Mouse (Mus musculus): ENCODE data around the gene Gm6525. TPM values are rescaled to one million over a fixed set of nuclear protein-coding genes. Genes with fewer than 3 reads are reported as not detected.

Gm6525 gene
- polyA plus RNA-seq, 1 experiment from 2014 or later: not detected

DNA sequence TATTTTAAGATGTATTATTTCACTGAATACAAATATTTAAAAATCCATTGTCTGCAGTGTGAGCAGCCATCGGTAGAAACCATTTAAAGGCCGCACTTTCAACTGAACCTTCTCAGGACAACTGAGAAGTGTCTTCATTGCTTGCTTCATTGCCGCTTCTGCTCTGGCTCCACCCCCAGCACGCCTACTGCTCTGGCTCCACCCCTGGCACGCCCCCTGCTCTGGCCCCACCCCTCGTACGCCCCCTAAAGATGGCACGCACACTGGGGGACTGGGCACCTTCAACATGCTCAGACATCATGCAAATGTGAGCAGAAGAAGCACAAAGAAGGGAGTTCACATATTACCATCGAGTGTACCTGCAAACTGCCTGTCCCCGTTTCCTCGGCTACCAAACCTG lies 1.5 kb upstream of the Gm6525 start:
- Histone ChIP-seq H3K27ac (no peak overlapping the region), H3K36me3 (no peaks in the 10 kb centered on the region), H3K4me1 (replicated peaks) (no peaks in the 10 kb centered on the region), H3K4me2 (no peak overlapping the region), H3K4me3 (replicated peaks) (no peak overlapping the region), H3K27me3 (no peaks in the 10 kb centered on the region), H3K9me3 (replicated peaks) (no peaks in the 10 kb centered on the region), H3K9ac (no peak overlapping the region)
- WGBS (ENCODE audit: insufficient replicate concordance): 27% methylated on average over 11 of the region's 11 CpGs
- DNase-seq: peak; percentile 15
- ATAC-seq (ENCODE audit: low read depth): no peak

DNA sequence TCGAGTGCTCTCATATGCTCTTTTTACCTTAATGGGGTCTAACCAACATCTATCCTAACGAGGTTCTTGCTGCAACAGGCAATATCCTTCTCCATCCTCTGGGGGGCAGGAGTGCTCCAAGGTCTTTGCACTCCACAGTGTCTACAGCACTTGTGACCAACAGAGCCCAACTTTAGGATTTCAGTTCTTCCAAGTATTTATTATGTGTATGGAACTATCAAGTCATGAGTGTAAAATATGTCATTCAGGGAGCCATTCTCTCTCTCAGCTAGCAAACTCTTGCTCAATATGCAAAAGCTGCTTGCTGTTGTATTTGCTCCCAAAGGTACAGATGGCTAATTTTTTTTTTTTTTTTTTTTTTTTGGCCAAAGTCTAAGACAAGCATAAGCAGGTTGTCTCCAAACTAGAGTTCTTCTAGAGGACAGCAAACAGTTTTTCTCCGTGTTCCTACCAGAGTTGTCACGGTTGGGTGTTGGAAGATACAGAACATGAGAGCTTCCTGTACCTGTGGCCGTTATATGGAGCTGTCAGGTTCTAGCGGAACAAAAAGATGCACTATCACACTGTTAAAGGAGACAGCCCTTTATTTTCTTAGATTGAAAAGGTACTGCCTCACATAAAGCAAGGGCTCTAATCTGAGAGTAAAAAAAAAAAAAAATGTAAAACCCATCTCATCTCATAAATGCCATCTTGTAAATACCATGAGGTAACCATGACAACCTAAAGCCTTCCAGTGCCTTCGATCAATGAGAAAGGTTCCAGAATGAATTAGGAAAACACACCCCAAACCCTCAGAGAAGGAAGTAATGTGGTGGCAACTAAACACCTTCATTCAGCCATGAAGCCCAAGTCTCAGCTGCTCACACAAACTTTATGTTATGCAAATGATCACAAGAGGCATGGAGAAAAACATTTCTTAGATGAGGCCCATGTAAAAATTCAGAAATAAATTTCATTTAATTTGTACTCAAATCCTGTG lies 1.7 kb downstream of the Gm6525 start:
- H3K4me2 ChIP-seq: no peak overlapping the region
- H3K27me3 ChIP-seq: no peaks in the 10 kb centered on the region
- H3K36me3 ChIP-seq: no peaks in the 10 kb centered on the region
- DNase-seq (peak; percentile 40), ATAC-seq (ENCODE audit: low read depth) (no peak)
- H3K4me1 ChIP-seq (replicated peaks): no peaks in the 10 kb centered on the region
- H3K4me3 ChIP-seq (replicated peaks): no peak overlapping the region
- 49% methylated on average over 7 of the region's 7 CpGs for WGBS (ENCODE audit: insufficient replicate concordance)
- H3K9ac ChIP-seq: no peak overlapping the region
- H3K27ac ChIP-seq: no peak overlapping the region
- H3K9me3 ChIP-seq (replicated peaks): no peaks in the 10 kb centered on the region

DNA sequence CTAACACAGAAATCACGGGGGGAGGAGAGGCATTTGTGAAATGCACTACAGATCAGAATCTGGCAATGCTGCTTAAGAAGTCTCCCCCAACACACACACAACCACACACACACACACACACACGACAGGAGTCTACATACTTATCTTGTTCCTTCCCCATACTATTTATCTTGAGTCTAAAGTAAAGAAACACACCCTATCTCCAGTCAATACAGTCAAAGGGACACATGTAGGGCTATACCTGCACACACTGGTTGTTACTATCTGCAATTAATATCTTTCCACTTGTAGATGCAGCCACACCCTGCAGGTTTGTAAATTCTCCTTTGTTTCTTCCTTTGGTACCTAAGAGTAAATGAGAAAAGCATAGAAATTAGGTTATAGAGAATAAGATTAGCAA lies 3.9 kb downstream of the Gm6525 start:
- no peak for ATAC-seq (ENCODE audit: low read depth)
- H3K27me3 ChIP-seq: no peaks in the 10 kb centered on the region
- H3K27ac ChIP-seq: no peak overlapping the region
- H3K9me3 ChIP-seq (replicated peaks): no peaks in the 10 kb centered on the region
- no peaks in the 10 kb centered on the region for H3K4me1 ChIP-seq (replicated peaks)
- H3K36me3 ChIP-seq: no peaks in the 10 kb centered on the region
- 36% methylated on average over 2 of the region's 2 CpGs for WGBS (ENCODE audit: insufficient replicate concordance)
- DNase-seq: no peak
- H3K4me2 ChIP-seq: no peak overlapping the region
- H3K9ac ChIP-seq: no peak overlapping the region
- no peak overlapping the region for H3K4me3 ChIP-seq (replicated peaks)

DNA sequence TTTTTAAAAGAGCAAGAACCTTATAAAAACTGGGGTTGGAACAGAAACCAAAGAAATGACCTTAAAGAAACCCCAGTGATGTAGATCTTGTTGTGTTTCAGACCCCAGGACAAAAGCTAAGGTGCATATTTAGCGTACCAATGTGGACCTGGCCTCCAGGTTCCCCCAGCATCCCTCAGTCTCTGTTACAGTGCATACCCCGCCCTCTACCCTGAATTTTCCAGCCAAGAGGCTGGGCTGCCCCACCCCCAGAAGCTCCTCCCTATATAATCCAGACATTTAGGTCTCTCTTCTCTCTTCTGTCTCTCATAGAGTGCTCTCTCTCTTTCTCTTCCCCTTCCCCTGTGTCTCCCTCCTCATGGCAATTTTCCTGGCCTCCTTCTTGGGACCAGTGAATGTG lies 6.4 kb downstream of the Gm6525 start:
- no peaks in the 10 kb centered on the region for H3K4me1 ChIP-seq (replicated peaks)
- no peaks in the 10 kb centered on the region for H3K9me3 ChIP-seq (replicated peaks)
- no peak overlapping the region for H3K9ac ChIP-seq
- H3K27me3 ChIP-seq: no peaks in the 10 kb centered on the region
- H3K27ac ChIP-seq: no peak overlapping the region
- DNase-seq (no peak), ATAC-seq (ENCODE audit: low read depth) (no peak)
- 58% methylated on average over 2 of the region's 2 CpGs for WGBS (ENCODE audit: insufficient replicate concordance)
- no peak overlapping the region for H3K4me3 ChIP-seq (replicated peaks)
- no peaks in the 10 kb centered on the region for H3K36me3 ChIP-seq
- H3K4me2 ChIP-seq: no peak overlapping the region

DNA sequence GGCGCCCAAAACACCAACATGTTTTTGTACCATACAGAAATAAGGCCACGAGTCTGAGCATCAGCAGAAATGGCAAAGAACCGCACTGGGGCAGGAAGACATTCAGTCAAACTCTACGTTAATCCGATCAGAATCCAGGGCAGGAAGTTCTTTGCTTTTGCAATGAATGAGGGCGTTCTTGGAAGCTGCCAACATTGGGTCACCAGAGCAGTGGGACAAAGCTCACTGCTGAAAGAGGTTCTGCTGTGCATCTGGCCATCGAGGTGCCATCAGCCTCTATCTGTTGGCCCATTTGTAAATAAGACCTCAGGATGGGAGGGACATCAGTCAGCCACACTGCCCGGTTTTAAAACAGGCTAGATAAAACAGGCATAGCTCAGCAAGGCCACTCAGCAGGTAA lies 7.2 kb downstream of the Gm6525 start:
- DNase-seq (no peak), ATAC-seq (ENCODE audit: low read depth) (no peak)
- H3K4me3 ChIP-seq (replicated peaks): no peak overlapping the region
- no peaks in the 10 kb centered on the region for H3K27me3 ChIP-seq
- H3K27ac ChIP-seq: no peak overlapping the region
- H3K9me3 ChIP-seq (replicated peaks): no peaks in the 10 kb centered on the region
- H3K36me3 ChIP-seq: no peaks in the 10 kb centered on the region
- H3K4me1 ChIP-seq (replicated peaks): no peaks in the 10 kb centered on the region
- no peak overlapping the region for H3K4me2 ChIP-seq
- H3K9ac ChIP-seq: no peak overlapping the region
- 42% methylated on average over 8 of the region's 8 CpGs for WGBS (ENCODE audit: insufficient replicate concordance)

DNA sequence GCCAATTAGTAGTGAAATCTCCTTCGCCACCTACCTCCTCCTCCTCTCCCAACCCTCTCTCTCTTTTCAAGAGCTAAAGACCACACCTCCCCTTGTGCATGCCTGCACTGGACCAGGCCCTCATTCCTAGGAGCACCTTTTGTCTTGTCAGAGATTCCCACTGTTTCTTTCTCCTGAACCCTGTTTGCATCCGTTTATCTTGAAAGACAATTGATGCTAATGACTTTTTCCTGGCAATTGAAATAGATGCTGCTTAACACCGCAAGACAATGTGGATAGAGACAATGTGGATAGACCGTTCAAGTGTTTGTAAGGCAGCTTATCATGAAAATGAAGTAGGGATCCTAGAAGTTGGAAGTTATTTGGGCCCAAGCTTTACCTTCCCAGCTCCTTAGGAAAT lies 7.8 kb downstream of the Gm6525 start:
- no peak overlapping the region for H3K4me3 ChIP-seq (replicated peaks)
- no peaks in the 10 kb centered on the region for H3K27me3 ChIP-seq
- H3K4me1 ChIP-seq (replicated peaks): no peaks in the 10 kb centered on the region
- ATAC-seq (ENCODE audit: low read depth): no peak
- H3K36me3 ChIP-seq: no peaks in the 10 kb centered on the region
- H3K27ac ChIP-seq: no peak overlapping the region
- 56% methylated on average over 4 of the region's 4 CpGs for WGBS (ENCODE audit: insufficient replicate concordance)
- H3K9ac ChIP-seq: no peak overlapping the region
- H3K4me2 ChIP-seq: no peak overlapping the region
- no peaks in the 10 kb centered on the region for H3K9me3 ChIP-seq (replicated peaks)
- no peak for DNase-seq

DNA sequence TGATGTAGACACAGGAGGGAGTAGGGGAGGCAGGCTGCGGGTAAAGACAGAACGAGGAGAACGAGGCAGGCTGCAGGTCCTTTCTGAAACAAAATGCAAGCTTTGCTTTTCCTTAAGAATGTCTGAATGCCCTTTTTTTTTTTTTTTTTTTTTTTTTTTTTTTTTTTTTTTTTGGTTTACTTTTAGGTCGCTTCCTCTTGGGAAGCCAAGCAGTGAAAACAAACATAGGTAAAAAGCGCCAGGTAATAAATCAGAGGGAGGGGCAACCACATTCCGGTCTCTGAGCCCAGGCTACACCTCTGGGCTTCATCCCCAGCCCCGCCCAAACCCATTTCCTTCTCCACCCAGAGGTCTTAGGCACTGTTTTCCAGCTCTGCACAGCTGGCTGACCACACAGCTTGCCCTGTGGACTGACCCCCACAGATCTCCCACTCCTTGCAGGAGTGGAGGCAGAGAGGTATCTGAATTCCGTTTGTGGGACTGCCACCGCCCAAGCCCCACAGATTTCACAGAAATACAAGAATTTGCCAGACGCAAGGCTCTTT lies 15.8 kb downstream of the Gm6525 start:
- no peak for DNase-seq
- no peak overlapping the region for H3K27ac ChIP-seq
- WGBS (ENCODE audit: insufficient replicate concordance): 16% methylated on average over 10 of the region's 10 CpGs

DNA sequence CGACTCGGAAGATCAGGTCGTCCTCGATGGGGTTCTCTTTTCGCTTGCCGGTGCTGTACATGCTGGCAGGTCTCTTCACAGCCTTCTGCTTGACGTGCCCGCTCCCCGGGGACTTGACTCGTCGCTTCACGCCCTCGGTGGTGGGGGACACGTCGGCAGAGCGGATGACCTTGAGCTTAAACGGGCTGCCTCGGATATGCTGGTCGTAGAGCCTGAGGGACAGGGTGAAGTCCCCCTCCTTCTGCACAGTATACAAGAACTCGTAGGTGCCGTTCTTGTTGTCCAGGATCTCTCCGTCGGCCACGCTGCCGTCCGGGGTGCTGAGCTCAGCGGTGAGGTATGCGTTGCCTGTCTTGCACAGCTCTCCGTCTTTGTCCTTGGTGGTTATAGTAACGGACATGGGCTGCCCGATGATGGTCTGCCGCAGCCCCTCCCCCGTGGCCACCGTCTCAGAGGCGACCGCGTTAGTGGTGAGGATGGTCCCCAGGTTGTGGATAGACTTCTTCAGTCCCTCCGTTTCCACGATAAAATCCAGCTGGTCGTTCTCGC lies 16.7 kb downstream of the Gm6525 start:
- Histone ChIP-seq H3K36me3 (no peaks in the 10 kb centered on the region), H3K9ac (no peak overlapping the region), H3K9me3 (replicated peaks) (no peaks in the 10 kb centered on the region), H3K4me2 (peak overlapping the region; percentile 45), H3K27ac (no peak overlapping the region), H3K4me1 (replicated peaks) (peaks cover 6% of the 10 kb centered on the region), H3K4me3 (replicated peaks) (peak overlapping the region; percentile 16), H3K27me3 (peaks cover 44% of the 10 kb centered on the region)
- DNase-seq (no peak), ATAC-seq (ENCODE audit: low read depth) (no peak)
- 3% methylated on average over 41 of the region's 41 CpGs for WGBS (ENCODE audit: insufficient replicate concordance)

More for the DNA sequence above, 15.8 kb downstream of the Gm6525 start:
- Histone ChIP-seq H3K27me3 (peaks cover 44% of the 10 kb centered on the region), H3K4me3 (replicated peaks) (peak overlapping the region; percentile 16; the same call in 1 of the 2 replicates), H3K9me3 (replicated peaks) (no peaks in the 10 kb centered on the region), H3K4me1 (replicated peaks) (peaks cover 6% of the 10 kb centered on the region), H3K4me2 (peak overlapping the region; percentile 45), H3K9ac (no peak overlapping the region), H3K36me3 (no peaks in the 10 kb centered on the region)
- no peak for ATAC-seq (ENCODE audit: low read depth)

DNA sequence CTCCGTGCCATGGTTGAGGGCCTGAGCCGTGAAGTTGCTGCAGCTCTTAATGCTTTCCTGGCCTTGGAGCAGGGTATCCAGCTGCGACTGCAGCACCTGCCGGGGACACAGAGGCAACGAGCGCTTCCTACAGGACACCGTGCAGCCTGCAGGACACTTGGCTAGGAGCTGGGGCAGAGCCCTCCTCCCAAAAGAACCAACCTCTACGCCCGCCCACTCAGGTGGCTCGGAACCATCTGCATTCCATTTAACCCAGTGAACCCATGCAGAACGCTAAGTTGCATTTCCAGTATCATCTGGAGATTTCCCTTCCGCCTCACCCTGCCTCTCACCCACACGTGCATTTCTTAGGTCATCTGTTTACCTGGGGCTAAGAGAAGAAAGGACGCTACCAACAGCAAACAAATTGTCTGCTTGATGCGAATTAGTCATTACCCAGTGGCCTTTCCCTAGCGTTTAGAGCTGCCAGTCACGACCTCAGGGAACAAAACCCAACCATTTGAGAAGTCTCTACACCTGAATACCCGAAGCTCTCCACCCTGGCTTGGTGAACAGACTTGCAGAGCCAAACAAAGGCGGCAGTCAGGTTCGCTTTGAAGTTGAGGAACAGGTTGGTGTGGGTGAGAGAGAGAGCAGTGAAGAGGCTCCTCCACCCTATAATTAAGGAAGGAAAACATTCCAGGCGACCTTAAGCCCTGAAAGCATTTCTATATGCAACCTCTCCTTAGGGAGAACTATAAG lies 17.4 kb downstream of the Gm6525 start:
- peak overlapping the region; percentile 45 for H3K4me2 ChIP-seq
- DNase-seq: no peak
- H3K36me3 ChIP-seq: no peaks in the 10 kb centered on the region
- 29% methylated on average over 21 of the region's 21 CpGs for WGBS (ENCODE audit: insufficient replicate concordance)
- H3K9me3 ChIP-seq (replicated peaks): no peaks in the 10 kb centered on the region
- peaks cover 6% of the 10 kb centered on the region for H3K4me1 ChIP-seq (replicated peaks)
- H3K27ac ChIP-seq: no peak overlapping the region
- H3K27me3 ChIP-seq: peaks cover 44% of the 10 kb centered on the region
- no peak for ATAC-seq (ENCODE audit: low read depth)
- no peak overlapping the region for H3K9ac ChIP-seq
- peak overlapping the region; percentile 16; the same call in 1 of the 2 replicates for H3K4me3 ChIP-seq (replicated peaks)

DNA sequence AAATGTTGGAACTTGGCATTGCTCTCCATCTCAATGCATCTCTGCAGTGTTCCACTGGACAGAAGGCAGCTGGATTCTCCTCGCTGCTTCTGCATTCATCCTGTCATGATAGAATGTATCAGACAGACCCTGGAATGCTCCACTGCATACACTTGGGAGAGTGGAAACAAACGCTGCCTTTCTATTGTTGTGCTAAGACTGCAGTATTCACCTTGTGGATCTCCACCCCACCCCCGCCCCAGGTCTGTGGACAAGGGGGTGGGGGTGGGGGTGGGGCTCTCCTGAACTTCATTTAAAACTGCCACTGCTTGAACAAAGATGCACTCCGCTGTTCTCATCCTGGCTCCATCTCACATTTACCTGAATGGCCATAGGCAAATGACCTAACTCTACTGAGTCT lies 20.0 kb downstream of the Gm6525 start:
- peaks cover 6% of the 10 kb centered on the region for H3K4me1 ChIP-seq (replicated peaks)
- 53% methylated on average over 4 of the region's 4 CpGs for WGBS (ENCODE audit: insufficient replicate concordance)
- H3K4me3 ChIP-seq (replicated peaks): no peak overlapping the region
- ATAC-seq (ENCODE audit: low read depth) (no peak), DNase-seq (no peak)
- H3K9me3 ChIP-seq (replicated peaks): no peaks in the 10 kb centered on the region
- H3K36me3 ChIP-seq: no peaks in the 10 kb centered on the region
- no peak overlapping the region for H3K9ac ChIP-seq
- H3K27me3 ChIP-seq: peaks cover 43% of the 10 kb centered on the region
- H3K27ac ChIP-seq: no peak overlapping the region
- H3K4me2 ChIP-seq: no peak overlapping the region

DNA sequence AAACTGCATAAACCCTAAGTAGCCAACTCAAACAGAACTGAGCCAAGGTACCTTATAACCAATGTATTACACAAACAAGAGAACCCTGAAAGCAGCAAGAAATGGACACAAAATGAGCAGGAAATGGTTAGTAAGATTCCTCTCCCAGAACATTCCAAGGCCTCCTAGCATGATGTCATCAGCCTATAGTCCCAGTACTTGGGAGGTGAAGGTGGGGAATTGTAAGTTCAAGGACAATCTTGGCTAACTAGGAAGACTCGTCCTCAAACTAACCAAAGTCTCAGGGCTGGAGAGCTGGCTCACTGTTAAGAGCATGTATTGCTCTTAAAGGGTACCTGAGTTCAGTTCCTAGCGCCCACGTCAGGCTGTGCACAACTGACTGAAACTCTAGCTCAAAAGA lies 24.3 kb downstream of the Gm6525 start:
- Histone ChIP-seq H3K9ac (no peak overlapping the region), H3K27me3 (peaks cover 3% of the 10 kb centered on the region; the same call in 1 of the 2 replicates), H3K4me1 (replicated peaks) (no peaks in the 10 kb centered on the region), H3K27ac (no peak overlapping the region), H3K36me3 (no peaks in the 10 kb centered on the region), H3K4me3 (replicated peaks) (no peak overlapping the region), H3K9me3 (replicated peaks) (no peaks in the 10 kb centered on the region), H3K4me2 (no peak overlapping the region)
- ATAC-seq (ENCODE audit: low read depth) (no peak), DNase-seq (no peak)
- WGBS (ENCODE audit: insufficient replicate concordance): 77% methylated on average over 3 of the region's 3 CpGs
